Mouse (Mus musculus): Measurements from ENCODE around the gene Alkbh2. TPM values are rescaled to one million over a fixed set of nuclear protein-coding genes. Genes with fewer than 3 reads are reported as not detected.

Gene Alkbh2
- polyA plus RNA-seq, 1 experiment: 10.0 TPM

GRCm38 (mm10) chr5:114146028-114146888 is 18.2 kb upstream of the Alkbh2 start, which contains the start of gene Acacb:
Gene Acacb (plus strand): TSS chr5:114146535.
- DNase-seq (ENCODE audit: extremely low spot score in 1 of 2, low spot score in 1 of 2): no peak

- peak; percentile 75 to 81 for DNase-seq (ENCODE audit: extremely low spot score in 1 of 2, low spot score in 1 of 2)
These were observed 11.2 kb upstream of the Alkbh2 start for GRCm38 (mm10) chr5:114139175-114139574.

- DNase-seq (ENCODE audit: extremely low spot score in 1 of 2, low spot score in 1 of 2): no peak
These were observed 10.5 kb upstream of the Alkbh2 start for GRCm38 (mm10) chr5:114138277-114139164.

- no peak for DNase-seq (ENCODE audit: extremely low spot score in 1 of 2, low spot score in 1 of 2)
These were observed 9.7 kb upstream of the Alkbh2 start for GRCm38 (mm10) chr5:114137481-114138276.

GRCm38 (mm10) chr5:114135516-114135915 is 7.5 kb upstream of the Alkbh2 start:
- DNase-seq (ENCODE audit: extremely low spot score in 1 of 2, low spot score in 1 of 2): no peak

- DNase-seq (ENCODE audit: extremely low spot score in 1 of 2, low spot score in 1 of 2): peak in 1 of 2 experiments; percentile 44
These were observed 6.1 kb upstream of the Alkbh2 start for GRCm38 (mm10) chr5:114134091-114134534.

- no peak for DNase-seq (ENCODE audit: extremely low spot score in 1 of 2, low spot score in 1 of 2)
These were observed 4.8 kb upstream of the Alkbh2 start for GRCm38 (mm10) chr5:114132841-114133240.

GRCm38 (mm10) chr5:114131521-114131840 is 3.5 kb upstream of the Alkbh2 start:
- peak in 1 of 2 experiments; percentile 49 for DNase-seq (ENCODE audit: extremely low spot score in 1 of 2, low spot score in 1 of 2)

GRCm38 (mm10) chr5:114130698-114131520 is 2.9 kb upstream of the Alkbh2 start:
- peak; percentile 85 to 93 for DNase-seq (ENCODE audit: extremely low spot score in 1 of 2, low spot score in 1 of 2)

GRCm38 (mm10) chr5:114130211-114130605 is 2.2 kb upstream of the Alkbh2 start, which contains the start of gene Ung:
Gene Ung (plus strand): TSS chr5:114130386.
- DNase-seq (ENCODE audit: extremely low spot score in 1 of 2, low spot score in 1 of 2): no peak

GRCm38 (mm10) chr5:114129550-114130210 is 1.7 kb upstream of the Alkbh2 start:
- no peak for DNase-seq (ENCODE audit: extremely low spot score in 1 of 2, low spot score in 1 of 2)

- no peak for DNase-seq (ENCODE audit: extremely low spot score in 1 of 2, low spot score in 1 of 2)
These were observed 1.3 kb downstream of the Alkbh2 start for GRCm38 (mm10) chr5:114126499-114127244.

- no peak for DNase-seq (ENCODE audit: extremely low spot score in 1 of 2, low spot score in 1 of 2)
These were observed 2.0 kb downstream of the Alkbh2 start for GRCm38 (mm10) chr5:114126008-114126407.

GRCm38 (mm10) chr5:114119806-114120205 is 8.2 kb downstream of the Alkbh2 start:
- DNase-seq (ENCODE audit: extremely low spot score in 1 of 2, low spot score in 1 of 2): peak in 1 of 2 experiments; percentile 41

GRCm38 (mm10) chr5:114116586-114116985 is 11.4 kb downstream of the Alkbh2 start:
- no peak for DNase-seq (ENCODE audit: extremely low spot score in 1 of 2, low spot score in 1 of 2)

GRCm38 (mm10) chr5:114115030-114115429 is 13.0 kb downstream of the Alkbh2 start:
- DNase-seq (ENCODE audit: extremely low spot score in 1 of 2, low spot score in 1 of 2): no peak

GRCm38 (mm10) chr5:114113334-114113733 is 14.7 kb downstream of the Alkbh2 start:
- DNase-seq (ENCODE audit: extremely low spot score in 1 of 2, low spot score in 1 of 2): no peak

- no peak for DNase-seq (ENCODE audit: extremely low spot score in 1 of 2, low spot score in 1 of 2)
These were observed 21.6 kb downstream of the Alkbh2 start for GRCm38 (mm10) chr5:114106391-114106935.
